ENCODE assay signal across 28 mouse cellular contexts in genomic region chr2:44300466-44300865, GRCm38 (mm10).
A peak's percentile ranks its signal among the peaks of the same experiment; 100 is the strongest.
DNase-seq lines count a peak whose midpoint lies in the region; ATAC-seq lines count a peak whose summit lies in the region.
"Had no signal": no experiment of that assay in that cellular context is flagged by ENCODE, and none has a peak within 500 bp of the region (broad histone marks: within the 10 kb centered on the region; RNA-seq: fewer than 3 reads in every experiment).

No protein-coding gene starts in this region.

- H3K4me1 ChIP-seq in forebrain, embryonic 11.5 days (replicated peaks; ENCODE audit: control insufficient read depth, insufficient read depth, low read length): no peaks in the 10 kb centered on the region; the same call in 1 of the 2 replicates
- peaks cover 14% of the 10 kb centered on the region for H3K4me1 ChIP-seq in forebrain, embryonic 12.5 days
- peaks cover 23% of the 10 kb centered on the region for H3K4me1 ChIP-seq in forebrain, embryonic 14.5 days (ENCODE audit: control insufficient read depth, insufficient read depth, low read length)
- H3K4me1 ChIP-seq: heart, embryonic 13.5 days; liver, embryonic 15.5 days had no signal

- no peak overlapping the region for H3K9ac ChIP-seq in forebrain, embryonic 11.5 days (ENCODE audit: low read length)
- H3K9ac ChIP-seq in forebrain, embryonic 12.5 days: no peak overlapping the region
- no peak overlapping the region for H3K9ac ChIP-seq in forebrain, embryonic 14.5 days (ENCODE audit: low read length)
- H3K9ac ChIP-seq: embryonic facial prominence, embryonic 15.5 days; heart, embryonic 13.5 days; hindbrain, embryonic 15.5 days; liver, embryonic 15.5 days; lung, embryonic 14.5 days; neural tube, embryonic 12.5 days had no signal

- no peak overlapping the region for H3K27ac ChIP-seq in forebrain, embryonic 11.5 days (ENCODE audit: low read depth, low read length)
- no peak overlapping the region for H3K27ac ChIP-seq in forebrain, embryonic 12.5 days
- H3K27ac ChIP-seq in forebrain, embryonic 14.5 days (ENCODE audit: low read depth, low read length): peak overlapping the region; percentile 66; the same call in 1 of the 2 replicates
- H3K27ac ChIP-seq: embryonic facial prominence, embryonic 10.5 days; embryonic facial prominence, embryonic 15.5 days; heart, embryonic 13.5 days; hindbrain, embryonic 15.5 days; liver, embryonic 15.5 days; neural tube, embryonic 12.5 days; stomach, postnatal 0 days had no signal

- H3K4me2 ChIP-seq in forebrain, embryonic 11.5 days (ENCODE audit: low read depth, low read length, severe bottlenecking): no peak overlapping the region
- no peak overlapping the region for H3K4me2 ChIP-seq in forebrain, embryonic 12.5 days
- no peak overlapping the region for H3K4me2 ChIP-seq in forebrain, embryonic 14.5 days (ENCODE audit: low read length)
- H3K4me2 ChIP-seq: embryonic facial prominence, embryonic 15.5 days; heart, embryonic 13.5 days; hindbrain, embryonic 15.5 days; liver, embryonic 15.5 days; lung, embryonic 14.5 days; neural tube, embryonic 12.5 days had no signal

- intact Hi-C loops in left cerebral cortex, postnatal 4 days (cut with DNase I): loop anchor here (10.0 kb wide), 1 partner anchor 804 kb away; no protein-coding TSS in a partner anchor
- intact Hi-C loops in left cerebral cortex, postnatal 25 days (cut with DNase I): no loop called here

- no peak for DNase-seq in forebrain, embryonic 11.5 days (ENCODE audit: low spot score)
- DNase-seq in left cerebral cortex, postnatal 4 days: peak; percentile 13
- DNase-seq in left cerebral cortex, postnatal 25 days (ENCODE audit: low spot score in 2 of 2): no peak
- DNase-seq in brain, adult 2 months (ENCODE audit: low read depth, low spot score): peak; percentile 35
- peak; percentile 68 for DNase-seq in forebrain, embryonic 14.5 days (ENCODE audit: low spot score)
- DNase-seq in gastrocnemius, postnatal 25 days: no peak
- DNase-seq: adrenal gland, postnatal 14 days; cerebellum, adult 8-10 months; heart, postnatal 10 days; kidney, adult 11 months; kidney, postnatal 14 days; layer of hippocampus, postnatal 36 days; lung, embryonic 14.5 days; lung, postnatal 14 days; right cerebral cortex, postnatal 14 days; thymus, adult 18-20 months; thymus, postnatal 36 days had no signal

- H3K9me3 ChIP-seq in forebrain, embryonic 11.5 days (ENCODE audit: control insufficient read depth, low read length): no peaks in the 10 kb centered on the region
- H3K9me3 ChIP-seq in forebrain, embryonic 12.5 days: no peaks in the 10 kb centered on the region
- H3K9me3 ChIP-seq in forebrain, embryonic 14.5 days (replicated peaks; ENCODE audit: control insufficient read depth, low read length): no peaks in the 10 kb centered on the region
- H3K9me3 ChIP-seq: embryonic facial prominence, embryonic 10.5 days; embryonic facial prominence, embryonic 15.5 days; heart, embryonic 13.5 days; hindbrain, embryonic 15.5 days; liver, embryonic 15.5 days; neural tube, embryonic 12.5 days had no signal

- H3K36me3 ChIP-seq in forebrain, embryonic 11.5 days (ENCODE audit: control insufficient read depth, insufficient read depth, low read length): no peaks in the 10 kb centered on the region
- no peaks in the 10 kb centered on the region for H3K36me3 ChIP-seq in forebrain, embryonic 12.5 days (replicated peaks)
- no peaks in the 10 kb centered on the region for H3K36me3 ChIP-seq in forebrain, embryonic 14.5 days (ENCODE audit: control insufficient read depth, insufficient read depth, low read length)
- H3K36me3 ChIP-seq: embryonic facial prominence, embryonic 10.5 days; embryonic facial prominence, embryonic 15.5 days; heart, embryonic 13.5 days; hindbrain, embryonic 15.5 days; liver, embryonic 15.5 days; neural tube, embryonic 12.5 days had no signal

- H3K4me3 ChIP-seq in forebrain, embryonic 11.5 days (ENCODE audit: low read depth, low read length): no peak overlapping the region
- no peak overlapping the region for H3K4me3 ChIP-seq in forebrain, embryonic 12.5 days (replicated peaks)
- no peak overlapping the region for H3K4me3 ChIP-seq in forebrain, embryonic 14.5 days (ENCODE audit: low read depth, low read length)
- H3K4me3 ChIP-seq: embryonic facial prominence, embryonic 10.5 days; embryonic facial prominence, embryonic 15.5 days; heart, embryonic 13.5 days; hindbrain, embryonic 15.5 days; liver, embryonic 15.5 days; myocyte; neural tube, embryonic 12.5 days had no signal

- no peaks in the 10 kb centered on the region for H3K27me3 ChIP-seq in forebrain, embryonic 11.5 days (ENCODE audit: control insufficient read depth, insufficient read depth, low read length)
- H3K27me3 ChIP-seq in forebrain, embryonic 12.5 days: no peaks in the 10 kb centered on the region
- no peaks in the 10 kb centered on the region for H3K27me3 ChIP-seq in forebrain, embryonic 14.5 days (replicated peaks; ENCODE audit: control insufficient read depth, insufficient read depth, low read length)
- H3K27me3 ChIP-seq: embryonic facial prominence, embryonic 15.5 days; heart, embryonic 13.5 days; hindbrain, embryonic 15.5 days; liver, embryonic 15.5 days; neural tube, embryonic 12.5 days had no signal

- WGBS in forebrain, embryonic 11.5 days: 87% methylated on average over 6 of the region's 6 CpGs
- 68% methylated on average over 6 of the region's 6 CpGs for WGBS in forebrain, embryonic 12.5 days
- WGBS in forebrain, embryonic 14.5 days: 55% methylated on average over 6 of the region's 6 CpGs

- ATAC-seq in forebrain, embryonic 11.5 days (replicated peaks; ENCODE audit: low FRiP score): 0 out of 2 replicates have a peak, but pooled peaks have one; percentile 33
- no peak for ATAC-seq in forebrain, embryonic 12.5 days (ENCODE audit: low FRiP score)
- ATAC-seq in forebrain, embryonic 14.5 days: peak; percentile 48
- ATAC-seq: CD4-positive, CD25-positive, alpha-beta regulatory T cell, adult 4 months; inflammation-experienced regulatory T-cells, adult 6 months had no signal

Comparison
In these comparisons a context has a peak if more than half of its experiments do, and no peak if none do; other contexts are left out.
1. DNase-seq: peak in left cerebral cortex, postnatal 4 days (single experiment), brain, adult 2 months (single experiment) and forebrain, embryonic 14.5 days (single experiment); none in forebrain, embryonic 11.5 days (single experiment), left cerebral cortex, postnatal 25 days (0 of 2) and gastrocnemius, postnatal 25 days (single experiment).